In genomic region chr7:135863581-135864426, GRCm38 (mm10) we compare ENCODE assay signal across 9 mouse cellular contexts.
DNase-seq lines count a peak whose midpoint lies in the region; ATAC-seq lines count a peak whose summit lies in the region.
"Had no signal": no experiment of that assay in that cellular context is flagged by ENCODE, and none has a peak within 500 bp of the region (broad histone marks: within the 10 kb centered on the region; RNA-seq: fewer than 3 reads in every experiment).

No protein-coding gene starts in this region.

- no peak overlapping the region; a peak in 1 of 4 replicates for H3K27ac ChIP-seq in heart, embryonic 14.5 days (replicated peaks in 1 of 2; ENCODE audit: control insufficient read depth in 1 of 2, insufficient read depth in 1 of 2, low read depth in 2 of 2, low read length in 2 of 2)
- no peak overlapping the region for H3K27ac ChIP-seq in forebrain, embryonic 13.5 days
- H3K27ac ChIP-seq: liver, embryonic 13.5 days had no signal

- peaks cover 20 to 29% of the 10 kb centered on the region in 2 experiments for H3K4me1 ChIP-seq in heart, embryonic 14.5 days (ENCODE audit: control insufficient read depth in 2 of 2, insufficient read depth in 2 of 2, low read length in 2 of 2)
- H3K4me1 ChIP-seq in forebrain, embryonic 13.5 days: peaks cover 14% of the 10 kb centered on the region
- H3K4me1 ChIP-seq: liver, embryonic 13.5 days had no signal

- no peaks in the 10 kb centered on the region for H3K27me3 ChIP-seq in heart, embryonic 14.5 days (ENCODE audit: control insufficient read depth, insufficient read depth, low read length)
- peaks cover 5% of the 10 kb centered on the region; the same call in 1 of the 2 replicates for H3K27me3 ChIP-seq in forebrain, embryonic 13.5 days
- H3K27me3 ChIP-seq: liver, embryonic 13.5 days had no signal

- no peak for DNase-seq in heart, adult 9 months (ENCODE audit: low spot score in 2 of 2)
- peak; percentile 84 for DNase-seq in embryo, embryonic 10 days (ENCODE audit: low spot score)
- peak; percentile 64 to 68 for DNase-seq in kidney, postnatal 36 days
- DNase-seq in layer of hippocampus, postnatal 14 days (ENCODE audit: low spot score in 2 of 2): no peak
- DNase-seq in frontal cortex, postnatal 36 days (ENCODE audit: low spot score in 2 of 2): no peak
- DNase-seq in layer of hippocampus, adult 8-10 months (ENCODE audit: low spot score in 2 of 2): no peak
- DNase-seq: liver, embryonic 13.5 days had no signal

- H3K4me3 ChIP-seq in heart, embryonic 14.5 days (ENCODE audit: control insufficient read depth in 1 of 2, insufficient read depth in 1 of 2, low read depth in 1 of 2, low read length in 2 of 2): no peak overlapping the region
- no peak overlapping the region for H3K4me3 ChIP-seq in forebrain, embryonic 13.5 days
- H3K4me3 ChIP-seq: liver, embryonic 13.5 days had no signal

- 42% methylated on average over 22 of the region's 22 CpGs for WGBS in heart, embryonic 14.5 days
- WGBS in forebrain, embryonic 13.5 days: 39% methylated on average over 22 of the region's 22 CpGs

- no peaks in the 10 kb centered on the region for H3K36me3 ChIP-seq in heart, embryonic 14.5 days (ENCODE audit: control insufficient read depth, insufficient read depth, low read length)
- no peaks in the 10 kb centered on the region for H3K36me3 ChIP-seq in forebrain, embryonic 13.5 days (ENCODE audit: poor library complexity, severe bottlenecking)
- H3K36me3 ChIP-seq: liver, embryonic 13.5 days had no signal

- H3K9me3 ChIP-seq in heart, embryonic 14.5 days (ENCODE audit: control insufficient read depth, low read length): no peaks in the 10 kb centered on the region
- no peaks in the 10 kb centered on the region for H3K9me3 ChIP-seq in forebrain, embryonic 13.5 days (replicated peaks)
- H3K9me3 ChIP-seq: liver, embryonic 13.5 days had no signal

- no peak overlapping the region for H3K9ac ChIP-seq in heart, embryonic 14.5 days (ENCODE audit: low read length)
- no peak overlapping the region for H3K9ac ChIP-seq in forebrain, embryonic 13.5 days
- H3K9ac ChIP-seq: liver, embryonic 13.5 days had no signal

- ATAC-seq in heart, embryonic 14.5 days (ENCODE audit: insufficient number of reproducible peaks, insufficient read depth, low FRiP score, low read depth): no peak
- ATAC-seq in forebrain, embryonic 13.5 days: peak; percentile 36; the same call in 1 of the 2 replicates

- H3K4me2 ChIP-seq in heart, embryonic 14.5 days (ENCODE audit: low read length): peak overlapping the region; percentile 31; the same call in 1 of the 2 replicates
- H3K4me2 ChIP-seq in forebrain, embryonic 13.5 days: no peak overlapping the region
- H3K4me2 ChIP-seq: liver, embryonic 13.5 days had no signal

Comparison
In these comparisons a context has a peak if more than half of its experiments do, and no peak if none do; other contexts are left out.
1. DNase-seq: peak in embryo, embryonic 10 days (single experiment) and kidney, postnatal 36 days (2 of 2); none in heart, adult 9 months (0 of 2), layer of hippocampus, postnatal 14 days (0 of 2), frontal cortex, postnatal 36 days (0 of 2) and layer of hippocampus, adult 8-10 months (0 of 2).